Mouse (Mus musculus) forebrain, embryonic 14.5 days (tissue): ENCODE measurements at regions not wholly inside any gene's neighbourhood (a gene's known extent, or its start where the extent isn't known, plus 50 kb on each side); places are given as distances from the start of the nearest gene placed in this dataset.

ENCODE experiments used
- ATAC-seq: fragments of 200-750 bp; cut with Nextera tagmentation; 2 replicates; pipeline ENCODE4 v1.8.0; 2017; ENCODE audit warnings: mild to moderate bottlenecking, moderate library complexity
- DNase-seq: peaks from one replicate; pipeline ENCODE4 v3.0.0-alpha.2; 2015; ENCODE audit warnings: low spot score
- H3K27ac ChIP-seq: fragments of 300-500 bp; sonication (generic); 2 replicates; pipeline ENCODE4 v1.5.1; 2014; ENCODE audit warnings: low read depth, mild to moderate bottlenecking, control low read depth, low read length, moderate library complexity
- H3K27me3 ChIP-seq: fragments of 300-500 bp; sonication (generic); replicated peaks from 2 replicates; pipeline ENCODE4 v1.6.1; 2014; ENCODE audit warnings: low read length, control low read depth, mixed read lengths; ENCODE audit not compliant: control insufficient read depth, insufficient read depth
- H3K36me3 ChIP-seq: fragments of 300-500 bp; sonication (generic); 2 replicates; pipeline ENCODE4 v1.6.1; 2014; ENCODE audit warnings: low read length, control low read depth; ENCODE audit not compliant: control insufficient read depth, insufficient read depth
- H3K4me1 ChIP-seq: fragments of 300-500 bp; sonication (generic); 2 replicates; pipeline ENCODE4 v1.6.1; 2014; ENCODE audit warnings: antibody characterized with exemption, low read length, control low read depth; ENCODE audit not compliant: control insufficient read depth, insufficient read depth
- H3K4me2 ChIP-seq: fragments of 300-500 bp; sonication (generic); 2 replicates; pipeline ENCODE4 v1.6.1; 2014; ENCODE audit warnings: mild to moderate bottlenecking, control low read depth, low read length
- H3K4me3 ChIP-seq: fragments of 300-500 bp; sonication (generic); 2 replicates; pipeline ENCODE4 v1.5.1; 2014; ENCODE audit warnings: low read depth, low read length, control low read depth
- H3K9ac ChIP-seq: fragments of 300-500 bp; sonication (generic); 2 replicates; pipeline ENCODE4 v1.6.1; 2014; ENCODE audit warnings: mild to moderate bottlenecking, low read length, control low read depth, moderate library complexity
- H3K9me3 ChIP-seq: fragments of 300-500 bp; sonication (generic); replicated peaks from 2 replicates; pipeline ENCODE4 v1.6.1; 2016; ENCODE audit warnings: low read length, control low read depth, mixed read lengths; ENCODE audit not compliant: control insufficient read depth
- WGBS: fragments of 180-500 bp; shearing (Covaris S2); extraction: QIAGEN DNeasy Blood & Tissue Kit; methylation state at CpG from one replicate; pipeline ENCODE4 v1.1.7; 2014; 5-methylcytosine and 5-hydroxymethylcytosine counted together

- no peak overlapping the region for H3K4me2 ChIP-seq
- no peak overlapping the region for H3K9ac ChIP-seq
- WGBS = 94% methylated on average over 3 of the region's 3 CpGs
- H3K27me3 ChIP-seq = no peaks in the 10 kb centered on the region
- H3K9me3 ChIP-seq = no peaks in the 10 kb centered on the region
- H3K4me1 ChIP-seq = no peaks in the 10 kb centered on the region
- H3K4me3 ChIP-seq = no peak overlapping the region
- H3K27ac ChIP-seq = no peak overlapping the region
- DNase-seq = no peak
- no peaks in the 10 kb centered on the region for H3K36me3 ChIP-seq
- ATAC-seq = no peak
Observed at GRCm38 (mm10) chr3:155757285-155757684, 664.1 kb downstream of the Lrriq3 start.

GRCm38 (mm10) chr3:155776019-155776418, 682.8 kb downstream of the Lrriq3 start:
- Histone ChIP-seq H3K4me3 (no peak overlapping the region), H3K27me3 (no peaks in the 10 kb centered on the region), H3K9ac (no peak overlapping the region), H3K36me3 (no peaks in the 10 kb centered on the region), H3K4me2 (no peak overlapping the region), H3K27ac (no peak overlapping the region), H3K4me1 (no peaks in the 10 kb centered on the region), H3K9me3 (no peaks in the 10 kb centered on the region)
- 94% methylated on average over 1 of the region's 1 CpGs for WGBS
- DNase-seq (no peak), ATAC-seq (no peak)

GRCm38 (mm10) chr3:155777025-155777424, 683.8 kb downstream of the Lrriq3 start:
- Histone ChIP-seq H3K4me1 (no peaks in the 10 kb centered on the region), H3K9ac (no peak overlapping the region), H3K27ac (no peak overlapping the region), H3K27me3 (no peaks in the 10 kb centered on the region), H3K4me3 (no peak overlapping the region), H3K4me2 (no peak overlapping the region), H3K9me3 (no peaks in the 10 kb centered on the region), H3K36me3 (no peaks in the 10 kb centered on the region)
- 88% methylated on average over 1 of the region's 1 CpGs for WGBS
- ATAC-seq = no peak
- no peak for DNase-seq

- Histone ChIP-seq H3K27ac (no peak overlapping the region), H3K4me3 (no peak overlapping the region), H3K4me2 (no peak overlapping the region), H3K27me3 (no peaks in the 10 kb centered on the region), H3K36me3 (no peaks in the 10 kb centered on the region), H3K4me1 (no peaks in the 10 kb centered on the region), H3K9me3 (no peaks in the 10 kb centered on the region), H3K9ac (no peak overlapping the region)
- DNase-seq = peak; percentile 2
- ATAC-seq = no peak
- WGBS = 79% methylated on average over 2 of the region's 2 CpGs
Observed at GRCm38 (mm10) chr3:155815693-155816092, 722.5 kb downstream of the Lrriq3 start.

GRCm38 (mm10) chr3:155824863-155825262, 731.6 kb downstream of the Lrriq3 start:
- H3K4me2 ChIP-seq = no peak overlapping the region
- H3K9ac ChIP-seq = no peak overlapping the region
- WGBS = 100% methylated on average over 2 of the region's 2 CpGs
- no peaks in the 10 kb centered on the region for H3K4me1 ChIP-seq
- H3K4me3 ChIP-seq = no peak overlapping the region
- ATAC-seq (no peak), DNase-seq (no peak)
- H3K36me3 ChIP-seq = no peaks in the 10 kb centered on the region
- no peaks in the 10 kb centered on the region for H3K9me3 ChIP-seq
- no peak overlapping the region for H3K27ac ChIP-seq
- H3K27me3 ChIP-seq = no peaks in the 10 kb centered on the region

- Histone ChIP-seq H3K9me3 (no peaks in the 10 kb centered on the region), H3K4me1 (no peaks in the 10 kb centered on the region), H3K27me3 (no peaks in the 10 kb centered on the region), H3K9ac (no peak overlapping the region), H3K27ac (no peak overlapping the region), H3K4me2 (no peak overlapping the region), H3K36me3 (no peaks in the 10 kb centered on the region), H3K4me3 (no peak overlapping the region)
- ATAC-seq = peak; percentile 57
- DNase-seq = peak; percentile 39
Observed at GRCm38 (mm10) chr3:155866286-155866685, 695.3 kb upstream of the Negr1 start.

GRCm38 (mm10) chr3:155875696-155876095, 685.9 kb upstream of the Negr1 start:
- no peaks in the 10 kb centered on the region for H3K4me1 ChIP-seq
- H3K27ac ChIP-seq = no peak overlapping the region
- DNase-seq (no peak), ATAC-seq (no peak)
- H3K4me2 ChIP-seq = no peak overlapping the region
- H3K4me3 ChIP-seq = no peak overlapping the region
- H3K27me3 ChIP-seq = no peaks in the 10 kb centered on the region
- 98% methylated on average over 3 of the region's 3 CpGs for WGBS
- H3K9me3 ChIP-seq = no peaks in the 10 kb centered on the region
- no peaks in the 10 kb centered on the region for H3K36me3 ChIP-seq
- H3K9ac ChIP-seq = no peak overlapping the region

- 55% methylated on average over 2 of the region's 2 CpGs for WGBS
- H3K27ac ChIP-seq = no peak overlapping the region
- no peaks in the 10 kb centered on the region for H3K36me3 ChIP-seq
- DNase-seq (peak; percentile 18), ATAC-seq (no peak; the same call in 1 of the 2 replicates)
- H3K9ac ChIP-seq = no peak overlapping the region
- no peaks in the 10 kb centered on the region for H3K9me3 ChIP-seq
- no peak overlapping the region for H3K4me3 ChIP-seq
- H3K4me1 ChIP-seq = no peaks in the 10 kb centered on the region
- no peak overlapping the region for H3K4me2 ChIP-seq
- no peaks in the 10 kb centered on the region for H3K27me3 ChIP-seq
Observed at GRCm38 (mm10) chr3:155878401-155878800, 683.2 kb upstream of the Negr1 start.

- no peak overlapping the region for H3K27ac ChIP-seq
- no peaks in the 10 kb centered on the region for H3K36me3 ChIP-seq
- no peak overlapping the region for H3K4me2 ChIP-seq
- H3K9ac ChIP-seq = no peak overlapping the region
- no peaks in the 10 kb centered on the region for H3K27me3 ChIP-seq
- WGBS = 73% methylated on average over 4 of the region's 4 CpGs
- H3K4me1 ChIP-seq = no peaks in the 10 kb centered on the region
- DNase-seq (no peak), ATAC-seq (no peak)
- H3K9me3 ChIP-seq = no peaks in the 10 kb centered on the region
- no peak overlapping the region for H3K4me3 ChIP-seq
Observed at GRCm38 (mm10) chr3:155880722-155881121, 680.9 kb upstream of the Negr1 start.
